Mouse (Mus musculus) stomach, postnatal 0 days (tissue): ENCODE results near the gene Pou6f2.

Experiments used
- CTCF ChIP-seq: IDR thresholded peaks from 2 replicates; pipeline ENCODE4 v1.5.1; 2016; ENCODE audit warnings: antibody characterized with exemption, low read depth, mild to moderate bottlenecking, moderate library complexity
- EP300 ChIP-seq: optimal IDR thresholded peaks from 2 replicates; pipeline ENCODE3; 2016; ENCODE audit warnings: antibody characterized with exemption

DNA sequence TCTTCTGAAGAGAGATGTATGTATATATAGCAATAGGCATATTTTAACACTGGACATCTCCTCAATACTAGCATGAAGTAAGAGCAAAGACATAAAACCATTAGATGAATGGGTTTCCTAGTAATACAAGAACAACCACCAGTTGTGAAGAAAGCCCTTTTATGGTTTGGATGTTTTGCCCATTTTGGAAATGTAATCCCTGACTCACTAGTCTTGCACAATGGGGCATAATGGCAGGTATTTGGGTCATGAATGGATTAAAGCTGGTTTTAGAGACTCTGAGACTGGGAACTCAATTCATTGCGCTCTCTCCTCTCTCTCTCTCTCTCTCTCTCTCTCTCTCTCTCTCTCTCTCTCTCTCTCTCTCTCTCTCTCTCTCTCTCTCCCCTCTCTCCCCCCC lies 97.5 kb downstream of the Pou6f2 start:
- no peak for TF ChIP-seq CTCF
- no peak for TF ChIP-seq EP300
